Mouse (Mus musculus) CH12.LX (cell line): Measurements from ENCODE around the gene Reep6. TPM values are rescaled to one million over a fixed set of nuclear protein-coding genes. Genes with fewer than 3 reads are reported as not detected.

Experiments used
- DNase-seq: peaks from one replicate; pipeline ENCODE4 v3.0.0-alpha.2; 2013; ENCODE audit errors: extremely low read depth
- H3K27ac ChIP-seq: 2 replicates; pipeline ENCODE4 v1.5.1; 2012; ENCODE audit warnings: low read depth, mild to moderate bottlenecking, control low read depth, moderate library complexity; ENCODE audit not compliant: insufficient read depth
- H3K27me3 ChIP-seq: replicated peaks from 2 replicates; pipeline ENCODE3; 2012; ENCODE audit warnings: inconsistent platforms
- H3K36me3 ChIP-seq, 2 experiments: replicated peaks in 1 of 2; 2 replicates each; pipeline versions ENCODE3 to v1.6.1; 2012; ENCODE audit warnings: inconsistent platforms in 1 of 2, low read length in 1 of 2, mild to moderate bottlenecking in 1 of 2, mixed read lengths in 1 of 2, moderate library complexity in 1 of 2; ENCODE audit not compliant: control insufficient read depth in 1 of 2, insufficient read depth in 1 of 2
- H3K4me1 ChIP-seq, 2 experiments: 2 replicates each; pipeline ENCODE4 v1.6.1; 2012; ENCODE audit warnings: inconsistent platforms in 1 of 2, moderate library complexity in 1 of 2; ENCODE audit not compliant: insufficient read depth in 2 of 2, control insufficient read depth in 1 of 2
- H3K4me2 ChIP-seq: 2 replicates; pipeline ENCODE4 v1.6.1; 2012; ENCODE audit warnings: low read depth, mild to moderate bottlenecking, control low read depth; ENCODE audit not compliant: poor library complexity, insufficient read depth, severe bottlenecking
- H3K4me3 ChIP-seq, 3 experiments: fragments of 150-350 bp in 1 of 3; sonication (generic) in 1 of 3; replicated peaks in 1 of 3; 2 replicates each; pipeline versions ENCODE3 to v1.5.1; 2011 to 2012; ENCODE audit warnings: low read depth in 2 of 3, low read length in 2 of 3, mild to moderate bottlenecking in 2 of 3, moderate library complexity in 2 of 3, control low read depth in 1 of 3, improper control_type of control experiment in 1 of 3, inconsistent platforms in 1 of 3, mixed read lengths in 1 of 3; ENCODE audit not compliant: poor library complexity in 1 of 3
- H3K79me2 ChIP-seq: replicated peaks from 2 replicates; pipeline ENCODE4 v1.6.1; 2012; ENCODE audit warnings: mild to moderate bottlenecking, moderate library complexity; ENCODE audit not compliant: control insufficient read depth, poor library complexity, insufficient read depth, severe bottlenecking; ENCODE audit errors: extremely low read depth
- H3K9ac ChIP-seq: 2 replicates; pipeline ENCODE4 v1.6.1; 2012; ENCODE audit warnings: low read depth, mild to moderate bottlenecking, control low read depth, moderate library complexity; ENCODE audit not compliant: insufficient read depth
- H3K9me3 ChIP-seq: replicated peaks from 2 replicates; pipeline ENCODE3; 2012; ENCODE audit warnings: low read length, inconsistent platforms, mixed read lengths
- BHLHE40 ChIP-seq: IDR thresholded peaks from 2 replicates; pipeline ENCODE4 v1.6.1; 2011; ENCODE audit warnings: mild to moderate bottlenecking, low read depth, low read length, improper control_type of control experiment
- CHD1 ChIP-seq: IDR thresholded peaks from 2 replicates; pipeline ENCODE4 v1.6.1; 2012; ENCODE audit warnings: low read depth, low read length, improper control_type of control experiment, inconsistent platforms
- CHD2 ChIP-seq: IDR thresholded peaks from 2 replicates; pipeline ENCODE4 v1.6.1; 2011; ENCODE audit warnings: low read length, improper control_type of control experiment
- CTCF ChIP-seq, 2 experiments: IDR thresholded peaks in 1 of 2; conservative IDR thresholded peaks in 1 of 2; 2 replicates each; pipeline ENCODE4 v1.5.1; 2011 to 2012; ENCODE audit warnings: low read depth in 2 of 2, low read length in 2 of 2, improper control_type of control experiment in 1 of 2, inconsistent platforms in 1 of 2, mild to moderate bottlenecking in 1 of 2, moderate library complexity in 1 of 2
- E2F4 ChIP-seq: IDR thresholded peaks from 2 replicates; pipeline ENCODE4 v1.6.1; 2011; ENCODE audit warnings: low read depth, low read length, improper control_type of control experiment; ENCODE audit not compliant: insufficient replicate concordance
- ELF1 ChIP-seq: IDR thresholded peaks from 2 replicates; pipeline ENCODE4 v1.6.1; 2014; ENCODE audit warnings: low read depth, mild to moderate bottlenecking, inconsistent platforms, low read length, improper control_type of control experiment
- EP300 ChIP-seq: IDR thresholded peaks from 2 replicates; pipeline ENCODE4 v1.6.1; 2011; ENCODE audit warnings: low read length, improper control_type of control experiment
- ETS1 ChIP-seq: conservative IDR thresholded peaks from 2 replicates; pipeline ENCODE4 v1.6.1; 2012; ENCODE audit warnings: low read depth, mild to moderate bottlenecking, inconsistent platforms, low read length, improper control_type of control experiment, moderate library complexity
- GABPA ChIP-seq: IDR thresholded peaks from 2 replicates; pipeline ENCODE4 v1.6.1; 2012; ENCODE audit warnings: low read depth, low read length, improper control_type of control experiment, inconsistent platforms; ENCODE audit not compliant: insufficient replicate concordance
- HCFC1 ChIP-seq: IDR thresholded peaks from 2 replicates; pipeline ENCODE4 v1.6.1; 2012; ENCODE audit warnings: low read depth, mild to moderate bottlenecking, inconsistent platforms, low read length, improper control_type of control experiment
- IRF4 ChIP-seq: IDR thresholded peaks from 2 replicates; pipeline ENCODE4 v1.6.1; 2014; ENCODE audit warnings: low read depth, mild to moderate bottlenecking, inconsistent platforms, low read length, improper control_type of control experiment
- JUN ChIP-seq: IDR thresholded peaks from 2 replicates; pipeline ENCODE4 v1.6.1; 2011; ENCODE audit warnings: low read depth, mild to moderate bottlenecking, low read length, improper control_type of control experiment, moderate library complexity; ENCODE audit not compliant: insufficient read depth
- JUND ChIP-seq: conservative IDR thresholded peaks from 2 replicates; pipeline ENCODE4 v1.6.1; 2011; ENCODE audit warnings: low read depth, low read length, improper control_type of control experiment
- KAT2A ChIP-seq: IDR thresholded peaks from 2 replicates; pipeline ENCODE4 v1.6.1; 2012; ENCODE audit warnings: low read length, improper control_type of control experiment, inconsistent platforms; ENCODE audit not compliant: insufficient replicate concordance
- MAFK ChIP-seq: IDR thresholded peaks from 2 replicates; pipeline ENCODE4 v1.6.1; 2011; ENCODE audit warnings: low read length, improper control_type of control experiment; ENCODE audit not compliant: insufficient replicate concordance
- MAX ChIP-seq: IDR thresholded peaks from 2 replicates; pipeline ENCODE4 v1.6.1; 2011; ENCODE audit warnings: low read length, improper control_type of control experiment
- MAZ ChIP-seq: IDR thresholded peaks from 2 replicates; pipeline ENCODE4 v1.6.1; 2012; ENCODE audit warnings: low read depth, mild to moderate bottlenecking, inconsistent platforms, low read length, improper control_type of control experiment, moderate library complexity
- MEF2A ChIP-seq: IDR thresholded peaks from 2 replicates; pipeline ENCODE4 v1.6.1; 2014; ENCODE audit warnings: low read depth, mild to moderate bottlenecking, inconsistent platforms, low read length, improper control_type of control experiment, borderline replicate concordance
- MXI1 ChIP-seq: IDR thresholded peaks from 2 replicates; pipeline ENCODE4 v1.6.1; 2011; ENCODE audit warnings: mild to moderate bottlenecking, low read depth, low read length, improper control_type of control experiment
- MYC ChIP-seq: IDR thresholded peaks from 2 replicates; pipeline ENCODE4 v1.6.1; 2011; ENCODE audit warnings: low read depth, mild to moderate bottlenecking, improper control_type of control experiment, low read length
- NELFE ChIP-seq: IDR thresholded peaks from 2 replicates; pipeline ENCODE4 v1.6.1; 2011; ENCODE audit warnings: low read depth, low read length, improper control_type of control experiment
- NRF1 ChIP-seq: IDR thresholded peaks from 2 replicates; pipeline ENCODE4 v1.6.1; 2014; ENCODE audit warnings: low read depth, mild to moderate bottlenecking, inconsistent platforms, low read length, improper control_type of control experiment, moderate library complexity
- PAX5 ChIP-seq: IDR thresholded peaks from 2 replicates; pipeline ENCODE4 v1.6.1; 2012; ENCODE audit warnings: low read length, inconsistent platforms, mixed read lengths
- POLR2A ChIP-seq: IDR thresholded peaks from 2 replicates; pipeline ENCODE4 v1.6.1; 2011; ENCODE audit warnings: low read depth, mild to moderate bottlenecking, improper control_type of control experiment, low read length
- POLR2AphosphoS2 ChIP-seq: IDR thresholded peaks from 2 replicates; pipeline ENCODE4 v1.6.1; 2011; ENCODE audit warnings: low read depth, low read length, improper control_type of control experiment
- RAD21 ChIP-seq: IDR thresholded peaks from 2 replicates; pipeline ENCODE4 v1.6.1; 2011; ENCODE audit warnings: low read depth, mild to moderate bottlenecking, low read length, improper control_type of control experiment, moderate library complexity
- RCOR1 ChIP-seq: conservative IDR thresholded peaks from 2 replicates; pipeline ENCODE4 v1.6.1; 2012; ENCODE audit warnings: low read depth, mild to moderate bottlenecking, inconsistent platforms, low read length, improper control_type of control experiment
- SIN3A ChIP-seq: IDR thresholded peaks from 2 replicates; pipeline ENCODE4 v1.6.1; 2012; ENCODE audit warnings: low read length, improper control_type of control experiment, inconsistent platforms
- SMC3 ChIP-seq: IDR thresholded peaks from 2 replicates; pipeline ENCODE4 v1.6.1; 2011; ENCODE audit warnings: low read depth, low read length, improper control_type of control experiment
- TBP ChIP-seq: conservative IDR thresholded peaks from 2 replicates; pipeline ENCODE4 v1.6.1; 2011; ENCODE audit warnings: low read depth, low read length, improper control_type of control experiment
- TCF12 ChIP-seq: IDR thresholded peaks from 2 replicates; pipeline ENCODE4 v1.6.1; 2014; ENCODE audit warnings: low read depth, mild to moderate bottlenecking, inconsistent platforms, low read length, improper control_type of control experiment
- UBTF ChIP-seq: IDR thresholded peaks from 2 replicates; pipeline ENCODE4 v1.6.1; 2012; ENCODE audit warnings: low read depth, mild to moderate bottlenecking, inconsistent platforms, low read length, improper control_type of control experiment, moderate library complexity
- USF1 ChIP-seq: IDR thresholded peaks from 2 replicates; pipeline ENCODE4 v1.6.1; 2014; ENCODE audit warnings: low read depth, mild to moderate bottlenecking, inconsistent platforms, low read length, improper control_type of control experiment
- USF2 ChIP-seq: conservative IDR thresholded peaks from 2 replicates; pipeline ENCODE4 v1.6.1; 2011; ENCODE audit warnings: low read depth, low read length, improper control_type of control experiment
- ZC3H11A ChIP-seq: IDR thresholded peaks from 2 replicates; pipeline ENCODE4 v1.6.1; 2012; ENCODE audit warnings: low read depth, mild to moderate bottlenecking, inconsistent platforms, low read length, improper control_type of control experiment
- ZKSCAN1 ChIP-seq: IDR thresholded peaks from 2 replicates; pipeline ENCODE4 v1.6.1; 2012; ENCODE audit warnings: low read depth, inconsistent platforms, low read length, improper control_type of control experiment, borderline replicate concordance
- ZMIZ1 ChIP-seq: IDR thresholded peaks from 2 replicates; pipeline ENCODE4 v1.6.1; 2012; ENCODE audit warnings: low read depth, mild to moderate bottlenecking, inconsistent platforms, low read length, improper control_type of control experiment
- ZNF384 ChIP-seq: IDR thresholded peaks from 2 replicates; pipeline ENCODE4 v1.6.1; 2012; ENCODE audit warnings: low read depth, low read length, improper control_type of control experiment, inconsistent platforms
- dilution Hi-C: fragments of 300-500 bp; cut with MboI; formaldehyde crosslinking; loops from 2 replicates; pipeline ENCODE4 v1.14.3; 2020; ENCODE audit warnings: low sequenced_read_pairs; ENCODE audit not compliant: extremely low pct_unique_long_range_greater_than_20kb, extremely low pct_ligation_motif_present
- in situ Hi-C: fragments of 300-500 bp; cut with MboI; formaldehyde crosslinking; loops from 3 replicates; pipeline ENCODE4 v1.14.3; 2019; ENCODE audit warnings: low sequenced_read_pairs, low pct_ligation_motif_present, low pct_unique_long_range_greater_than_20kb, mixed read lengths
- polyA plus RNA-seq: library from polyadenylated mRNA; unstranded; fragments of >175 nt; gene quantifications from 2 replicates; pipeline ENCODE4 v1.2.1, GENCODE M21; 2012; ENCODE audit warnings: low read depth; ENCODE audit not compliant: insufficient read length
- total RNA-seq, 2 experiments: library from RNA; depleted of rRNA; stranded (reverse); fragments of 300-350 nt in 1 of 2; fragments of >200 nt in 1 of 2; gene quantifications; 2 replicates each; pipeline ENCODE4 v1.2.3; 2012 to 2014

The Reep6 gene
- total RNA-seq (2012; rRNA removed) (1.7 and 5.0 TPM in 2 replicates), total RNA-seq (2014; rRNA removed) (0.20 and 0.48 TPM in 2 replicates), polyA plus RNA-seq (5.2 and 7.5 TPM in 2 replicates)

- H3K9me3 ChIP-seq = peaks cover 5% of the 10 kb centered on the region
- peak; percentile 61 for TF ChIP-seq CHD2
- TF ChIP-seq SIN3A = peak; percentile 81
- TF ChIP-seq JUN = no peak
- TF ChIP-seq POLR2A = no peak
- TF ChIP-seq MAX = no peak
- TF ChIP-seq ELF1 = peak; percentile 40
- no peak; the same call in 1 of the 2 replicates for TF ChIP-seq EP300
- TF ChIP-seq IRF4 = no peak
- no peak for TF ChIP-seq NELFE
- no peak for TF ChIP-seq NRF1
- no peak for TF ChIP-seq CTCF (conservative IDR thresholded peaks at IDR 0.05 in 1 of 2, IDR thresholded peaks at IDR 0.05 in 1 of 2; ENCODE audit: low read depth in 2 of 2, low read length in 2 of 2)
- no peak for TF ChIP-seq JUND
- no peak for TF ChIP-seq MXI1
- no peak for TF ChIP-seq MYC
- 0 out of 2 replicates have a peak, but pooled peaks have one; percentile 22 for TF ChIP-seq MEF2A
- 0 out of 2 replicates have a peak, but pooled peaks have one; percentile 21 for TF ChIP-seq HCFC1
- no peak for TF ChIP-seq ZNF384
- TF ChIP-seq PAX5 = no peak
- no peak for TF ChIP-seq USF1
- no peak for TF ChIP-seq BHLHE40
- TF ChIP-seq ZC3H11A = no peak
- no peak for TF ChIP-seq GABPA
- no peak; the same call in 1 of the 2 replicates for TF ChIP-seq MAZ
- TF ChIP-seq KAT2A = 0 out of 2 replicates have a peak, but pooled peaks have one; percentile 55
- 0 out of 2 replicates have a peak, but pooled peaks have one; percentile 26 for TF ChIP-seq TCF12
- no peak for TF ChIP-seq RCOR1
- no peak for TF ChIP-seq ZMIZ1
- no peak for TF ChIP-seq POLR2AphosphoS2
- no peak for TF ChIP-seq RAD21
- no peak for TF ChIP-seq SMC3
- 0 out of 2 replicates have a peak, but pooled peaks have one; percentile 33 for TF ChIP-seq TBP
- TF ChIP-seq E2F4 = no peak
- no peak for TF ChIP-seq ETS1
- no peak for TF ChIP-seq USF2
- no peak for TF ChIP-seq MAFK
- TF ChIP-seq UBTF = no peak
- no peak for TF ChIP-seq CHD1
- TF ChIP-seq ZKSCAN1 = no peak
- TF ChIP-seq, all 38 proteins: peak for 8
- peak within 1 kb of the TSS; percentile 63 for H3K4me2 ChIP-seq
- H3K27ac ChIP-seq = no peak within 1 kb of the TSS
- in situ Hi-C loops = no loop called here
- DNase-seq = peak; percentile 98
- H3K27me3 ChIP-seq = peaks cover 70% of the 10 kb centered on the region
- H3K4me1 ChIP-seq = peaks cover 28 to 40% of the 10 kb centered on the region in 2 experiments
- peak within 1 kb of the TSS; percentile 55 to 71 (median 55) for H3K4me3 ChIP-seq
- dilution Hi-C loops = no loop called here
- peaks cover 3 to 8% of the 10 kb centered on the region in 2 experiments for H3K36me3 ChIP-seq
- H3K79me2 ChIP-seq = no peaks in the 10 kb centered on the region
- H3K9ac ChIP-seq = peak within 1 kb of the TSS; percentile 41
Measured at GRCm38 (mm10) chr10:80329273-80330081, at the start of gene Reep6, which contains the start of gene Pcsk4. TSS of gene Reep6 (plus strand) at chr10:80329953. TSS of gene Pcsk4 (minus strand) at chr10:80329498.
